Mouse (Mus musculus): Measurements from ENCODE around the gene Ap5z1. TPM values are rescaled to one million over a fixed set of nuclear protein-coding genes. Genes with fewer than 3 reads are reported as not detected.

The Ap5z1 gene
- polyA plus RNA-seq, 1 experiment from 2014 or later, result 13.9 TPM

Other genes starting within 250 kb of the Ap5z1 start
- 4.2 and 4.6 TPM in 2 replicates for gene Foxk1, start 62.4 kb upstream of the Ap5z1 start, polyA plus RNA-seq (2014; fragmentation: Nextera tagmentation; extraction: Ambion mirVana)
- gene Papolb, start 66.1 kb downstream of the Ap5z1 start, polyA plus RNA-seq (2014; fragmentation: Nextera tagmentation; extraction: Ambion mirVana), result 0.32 and 0.34 TPM in 2 replicates
- gene Radil, start 87.2 kb downstream of the Ap5z1 start, polyA plus RNA-seq (2014; fragmentation: Nextera tagmentation; extraction: Ambion mirVana), result 13.6 and 16.9 TPM in 2 replicates
- gene Mmd2, start 144.9 kb downstream of the Ap5z1 start, polyA plus RNA-seq (2014; fragmentation: Nextera tagmentation; extraction: Ambion mirVana), result 33.5 and 35.3 TPM in 2 replicates
- 41.2 and 48.3 TPM in 2 replicates for gene Wipi2, start 163.8 kb downstream of the Ap5z1 start, polyA plus RNA-seq (2014; fragmentation: Nextera tagmentation; extraction: Ambion mirVana)
- gene Slc29a4, start 228.6 kb downstream of the Ap5z1 start, polyA plus RNA-seq (2014; fragmentation: Nextera tagmentation; extraction: Ambion mirVana), result 78.0 and 82.6 TPM in 2 replicates